Mouse (Mus musculus) embryonic facial prominence, embryonic 10.5 days (tissue): ENCODE results near the gene 2510039O18Rik. TPM values are rescaled to one million over a fixed set of nuclear protein-coding genes. Genes with fewer than 3 reads are reported as not detected.

ENCODE experiments used
- DNase-seq: peaks from one replicate; pipeline ENCODE4 v3.0.0-alpha.2; 2017; ENCODE audit warnings: low spot score
- H3K27ac ChIP-seq: fragments of 300-500 bp; sonication (generic); replicated peaks from 2 replicates; pipeline ENCODE4 v1.5.1; 2016; ENCODE audit warnings: mild to moderate bottlenecking
- H3K27me3 ChIP-seq: fragments of 300-500 bp; sonication (generic); replicated peaks from 2 replicates; pipeline ENCODE4 v1.6.1; 2016; ENCODE audit warnings: low read depth, mild to moderate bottlenecking; ENCODE audit not compliant: poor library complexity, severe bottlenecking
- H3K36me3 ChIP-seq: fragments of 300-500 bp; sonication (generic); replicated peaks from 2 replicates; pipeline ENCODE4 v1.6.1; 2016; ENCODE audit warnings: mild to moderate bottlenecking, moderate library complexity
- H3K4me1 ChIP-seq: fragments of 300-500 bp; sonication (generic); 2 replicates; pipeline ENCODE4 v1.6.1; 2016
- H3K4me3 ChIP-seq: fragments of 300-500 bp; sonication (generic); 2 replicates; pipeline ENCODE4 v1.5.1; 2016; ENCODE audit warnings: mild to moderate bottlenecking, moderate library complexity
- H3K9me3 ChIP-seq: fragments of 300-500 bp; sonication (generic); 2 replicates; pipeline ENCODE4 v1.6.1; 2016; ENCODE audit warnings: mild to moderate bottlenecking
- WGBS: fragments of 180-500 bp; shearing (Covaris S2); methylation state at CpG from one replicate; pipeline ENCODE4 v1.1.7; 2016; 5-methylcytosine and 5-hydroxymethylcytosine counted together
- polyA plus RNA-seq: library from polyadenylated mRNA; unstranded; fragments of >200 nt; fragmentation: Nextera tagmentation; extraction: Ambion mirVana; gene quantifications from 2 replicates; pipeline ENCODE4 v1.2.1, GENCODE M21; 2016

The 2510039O18Rik gene
- polyA plus RNA-seq, 1 experiment from 2014 or later = 10.6 TPM

GRCm38 (mm10) chr4:147968816-147969215 lies 28.1 kb downstream of the 2510039O18Rik start:
- no peak for DNase-seq
- Histone ChIP-seq H3K4me1 (no peaks in the 10 kb centered on the region), H3K9me3 (0 out of 2 replicates have a peak, but pooled peaks cover 2% of the 10 kb centered on the region), H3K27ac (no peak overlapping the region), H3K36me3 (no peaks in the 10 kb centered on the region), H3K27me3 (no peaks in the 10 kb centered on the region), H3K4me3 (no peak overlapping the region)
- 79% methylated on average over 2 of the region's 2 CpGs for WGBS

GRCm38 (mm10) chr4:147969337-147969736 lies 28.6 kb downstream of the 2510039O18Rik start:
- no peak overlapping the region for H3K4me3 ChIP-seq
- H3K27ac ChIP-seq = no peak overlapping the region
- H3K9me3 ChIP-seq = 0 out of 2 replicates have a peak, but pooled peaks cover 2% of the 10 kb centered on the region
- no peaks in the 10 kb centered on the region for H3K36me3 ChIP-seq
- no peaks in the 10 kb centered on the region for H3K4me1 ChIP-seq
- no peaks in the 10 kb centered on the region for H3K27me3 ChIP-seq
- 66% methylated on average over 9 of the region's 9 CpGs for WGBS
- no peak for DNase-seq

- Histone ChIP-seq H3K4me1 (no peaks in the 10 kb centered on the region), H3K36me3 (no peaks in the 10 kb centered on the region), H3K4me3 (no peak overlapping the region), H3K27me3 (no peaks in the 10 kb centered on the region), H3K9me3 (0 out of 2 replicates have a peak, but pooled peaks cover 2% of the 10 kb centered on the region), H3K27ac (no peak overlapping the region)
- no peak for DNase-seq
- WGBS = 79% methylated on average over 3 of the region's 3 CpGs
Measured at GRCm38 (mm10) chr4:147976237-147976636, 35.5 kb downstream of the 2510039O18Rik start.

GRCm38 (mm10) chr4:147977726-147978125 lies 37.0 kb downstream of the 2510039O18Rik start:
- no peaks in the 10 kb centered on the region for H3K36me3 ChIP-seq
- no peak overlapping the region for H3K4me3 ChIP-seq
- WGBS = 80% methylated on average over 4 of the region's 4 CpGs
- no peak for DNase-seq
- H3K27me3 ChIP-seq = no peaks in the 10 kb centered on the region
- no peak overlapping the region for H3K27ac ChIP-seq
- H3K9me3 ChIP-seq = no peaks in the 10 kb centered on the region
- no peaks in the 10 kb centered on the region for H3K4me1 ChIP-seq

GRCm38 (mm10) chr4:147978391-147978790 lies 37.7 kb downstream of the 2510039O18Rik start:
- 90% methylated on average over 6 of the region's 6 CpGs for WGBS
- Histone ChIP-seq H3K36me3 (no peaks in the 10 kb centered on the region), H3K9me3 (no peaks in the 10 kb centered on the region), H3K4me1 (no peaks in the 10 kb centered on the region), H3K27me3 (no peaks in the 10 kb centered on the region), H3K4me3 (no peak overlapping the region), H3K27ac (no peak overlapping the region)
- no peak for DNase-seq

GRCm38 (mm10) chr4:147979441-147979860 lies 38.8 kb downstream of the 2510039O18Rik start:
- no peaks in the 10 kb centered on the region for H3K9me3 ChIP-seq
- H3K36me3 ChIP-seq = no peaks in the 10 kb centered on the region
- no peak for DNase-seq
- 85% methylated on average over 7 of the region's 7 CpGs for WGBS
- no peaks in the 10 kb centered on the region for H3K4me1 ChIP-seq
- no peak overlapping the region for H3K4me3 ChIP-seq
- no peak overlapping the region for H3K27ac ChIP-seq
- H3K27me3 ChIP-seq = no peaks in the 10 kb centered on the region

- Histone ChIP-seq H3K4me1 (peaks cover 6% of the 10 kb centered on the region; the same call in 1 of the 2 replicates), H3K27me3 (no peaks in the 10 kb centered on the region), H3K4me3 (no peak within 1 kb of the TSS), H3K27ac (no peak within 1 kb of the TSS), H3K36me3 (no peaks in the 10 kb centered on the region), H3K9me3 (no peaks in the 10 kb centered on the region)
- DNase-seq = peak; percentile 70
- 26% methylated on average over 20 of the region's 20 CpGs for WGBS
Measured at GRCm38 (mm10) chr4:147985205-147986132, 44.8 kb downstream of the 2510039O18Rik start, which contains the start of gene Nppb. TSS of gene Nppb (plus strand) at chr4:147985788.

- no peak overlapping the region for H3K4me3 ChIP-seq
- no peaks in the 10 kb centered on the region for H3K27me3 ChIP-seq
- DNase-seq = no peak
- H3K36me3 ChIP-seq = no peaks in the 10 kb centered on the region
- no peak overlapping the region for H3K27ac ChIP-seq
- H3K9me3 ChIP-seq = no peaks in the 10 kb centered on the region
- H3K4me1 ChIP-seq = no peaks in the 10 kb centered on the region
- 70% methylated on average over 7 of the region's 7 CpGs for WGBS
Measured at GRCm38 (mm10) chr4:147993571-147994095, 52.9 kb downstream of the 2510039O18Rik start.

- Histone ChIP-seq H3K27ac (no peak overlapping the region), H3K27me3 (no peaks in the 10 kb centered on the region), H3K4me3 (no peak overlapping the region), H3K36me3 (no peaks in the 10 kb centered on the region), H3K9me3 (no peaks in the 10 kb centered on the region), H3K4me1 (no peaks in the 10 kb centered on the region)
- WGBS = 77% methylated on average over 3 of the region's 3 CpGs
- no peak for DNase-seq
Measured at GRCm38 (mm10) chr4:147995311-147995710, 54.6 kb downstream of the 2510039O18Rik start.

Other genes with a start within 250 kb of the 2510039O18Rik start
- not detected in 2 replicates for gene Zfp534, start 238.3 kb upstream of the 2510039O18Rik start, polyA plus RNA-seq
- gene Zfp984, start 131.1 kb upstream of the 2510039O18Rik start, polyA plus RNA-seq = 6.3 and 7.7 TPM in 2 replicates
- gene Zfp933, start 92.5 kb upstream of the 2510039O18Rik start, polyA plus RNA-seq = 4.2 and 5.8 TPM in 2 replicates
- 64.2 and 66.1 TPM in 2 replicates for gene Miip, start 72.1 kb upstream of the 2510039O18Rik start, polyA plus RNA-seq
- gene Fv1, start 71.9 kb upstream of the 2510039O18Rik start, polyA plus RNA-seq = 14.8 and 15.5 TPM in 2 replicates
- 38.2 and 38.6 TPM in 2 replicates for gene Mfn2, start 36.2 kb upstream of the 2510039O18Rik start, polyA plus RNA-seq
- gene Plod1, start 4.1 kb upstream of the 2510039O18Rik start, polyA plus RNA-seq = 30.9 and 31.0 TPM in 2 replicates
- gene Nppb, start 44.9 kb downstream of the 2510039O18Rik start, polyA plus RNA-seq = 0.20 TPM in 1 of 2 replicates, not detected in the other
- 0.20 TPM in 1 of 2 replicates, not detected in the other for gene Nppa, start 59.8 kb downstream of the 2510039O18Rik start, polyA plus RNA-seq
- gene Clcn6, start 97.9 kb downstream of the 2510039O18Rik start, polyA plus RNA-seq = 10.3 and 12.0 TPM in 2 replicates
- gene Mthfr, start 98.2 kb downstream of the 2510039O18Rik start, polyA plus RNA-seq = 25.2 and 25.4 TPM in 2 replicates
- 13.2 and 14.8 TPM in 2 replicates for gene Agtrap, start 147.1 kb downstream of the 2510039O18Rik start, polyA plus RNA-seq
- 63.3 and 67.3 TPM in 2 replicates for gene Mad2l2, start 189.5 kb downstream of the 2510039O18Rik start, polyA plus RNA-seq
- gene Draxin, start 189.8 kb downstream of the 2510039O18Rik start, polyA plus RNA-seq = 1.5 and 2.4 TPM in 2 replicates
- gene Fbxo6, start 211.2 kb downstream of the 2510039O18Rik start, polyA plus RNA-seq = 8.3 and 10.6 TPM in 2 replicates
- gene Fbxo44, start 219.6 kb downstream of the 2510039O18Rik start, polyA plus RNA-seq = 18.0 and 21.3 TPM in 2 replicates
- 0.82 and 1.1 TPM in 2 replicates for gene Fbxo2, start 219.7 kb downstream of the 2510039O18Rik start, polyA plus RNA-seq